Mouse (Mus musculus): Measurements from ENCODE around the gene Agpat4.

The Agpat4 gene

DNA sequence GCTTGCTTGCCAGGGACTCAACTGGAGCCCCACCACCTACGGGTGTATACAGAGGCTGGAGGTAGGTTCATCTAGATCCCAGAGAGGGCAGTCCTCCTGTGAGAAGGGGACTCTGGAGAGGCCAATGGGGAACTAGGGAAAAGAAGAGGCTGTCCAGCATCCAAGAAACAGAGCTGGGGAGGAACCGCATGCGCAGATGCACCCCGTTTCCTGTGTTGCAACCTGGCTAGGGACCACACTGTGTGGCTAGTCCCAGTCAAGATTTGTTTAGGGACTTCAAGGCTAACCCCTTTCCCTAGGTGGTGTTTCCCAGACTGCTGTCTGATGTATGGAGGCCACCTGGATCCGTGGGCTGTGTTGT is 41.5 kb downstream of the Agpat4 start:
- in situ Hi-C loops (cut with MseI, MboI), result no loop called here

DNA sequence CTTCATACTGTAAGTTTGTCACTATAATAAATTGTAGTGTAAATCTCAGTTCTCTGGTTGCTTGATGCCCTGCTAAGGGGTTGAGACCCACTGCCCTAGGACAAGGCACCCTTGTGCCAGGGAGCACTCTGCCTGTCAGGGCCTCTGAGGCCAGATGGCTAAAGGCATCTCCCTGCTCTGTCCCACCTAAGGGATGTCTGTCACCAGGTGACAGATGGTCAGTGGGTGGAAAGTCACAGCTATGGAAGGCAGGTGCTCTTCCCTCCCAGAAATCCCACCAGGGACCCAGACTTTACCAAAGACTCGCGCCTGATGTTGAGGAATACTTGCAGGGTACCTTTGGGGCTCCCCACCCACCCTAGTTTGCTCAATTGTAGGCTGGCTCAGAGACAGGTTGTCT is 42.0 kb downstream of the Agpat4 start:
- in situ Hi-C loops (cut with MseI, MboI), result no loop called here

DNA sequence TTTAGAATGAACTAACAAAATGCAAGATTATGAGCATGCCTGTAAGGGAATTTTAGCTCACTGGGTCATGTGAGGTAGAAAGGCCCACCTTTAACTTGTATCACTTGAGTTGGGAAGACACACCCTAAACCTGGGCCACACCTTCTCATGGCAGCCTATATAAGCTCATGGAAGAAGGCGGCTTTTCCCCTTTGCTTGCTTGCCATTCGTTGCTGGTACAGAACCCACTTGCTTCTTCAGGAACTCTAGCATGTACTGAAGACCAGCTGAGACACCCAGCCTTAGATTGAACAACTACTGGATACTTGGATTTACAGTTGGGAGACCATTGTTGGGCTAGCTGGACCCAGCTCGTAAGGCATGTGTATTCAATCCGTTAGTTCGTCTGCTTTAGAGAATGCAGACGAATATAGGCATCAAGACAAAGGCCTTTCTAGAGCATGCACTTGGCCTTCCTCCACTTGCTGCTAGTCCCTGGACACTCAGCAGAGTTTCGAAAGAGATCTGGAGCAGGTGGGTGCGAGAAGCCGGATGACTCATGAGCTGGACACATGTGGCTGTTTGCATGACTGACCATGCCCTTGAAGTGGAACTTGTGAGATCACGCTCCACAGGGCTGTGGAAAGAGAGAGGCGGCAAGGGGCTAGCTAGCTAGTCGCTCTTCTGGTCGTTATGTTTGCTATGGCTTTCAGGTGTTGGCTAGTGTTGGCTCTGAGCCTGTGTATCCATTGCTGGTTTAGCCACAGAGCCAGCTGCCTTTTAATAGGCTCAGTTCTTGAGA is 42.7 kb downstream of the Agpat4 start:
- in situ Hi-C loops (cut with MseI, MboI), result no loop called here

DNA sequence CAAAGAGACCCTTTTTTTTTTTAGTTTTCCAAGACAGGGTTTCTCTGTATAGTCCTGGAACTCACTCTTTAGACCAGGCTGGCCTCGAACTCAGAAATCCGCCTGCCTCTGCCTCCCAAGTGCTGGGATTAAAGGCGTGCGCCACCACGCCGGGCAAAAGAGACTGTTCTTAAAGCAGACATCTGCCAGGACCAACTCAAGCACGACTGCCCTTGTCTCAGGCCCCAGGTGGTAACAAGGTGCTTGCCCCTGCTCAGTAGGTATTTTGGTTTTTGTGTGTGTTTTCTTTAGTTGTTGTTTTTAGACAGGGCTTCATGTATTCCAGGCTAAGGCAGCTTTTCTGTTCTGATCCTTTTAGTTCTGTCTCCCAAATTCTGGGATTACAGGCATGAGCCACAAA is 43.4 kb downstream of the Agpat4 start:
- in situ Hi-C loops (cut with MseI, MboI), result no loop called here

DNA sequence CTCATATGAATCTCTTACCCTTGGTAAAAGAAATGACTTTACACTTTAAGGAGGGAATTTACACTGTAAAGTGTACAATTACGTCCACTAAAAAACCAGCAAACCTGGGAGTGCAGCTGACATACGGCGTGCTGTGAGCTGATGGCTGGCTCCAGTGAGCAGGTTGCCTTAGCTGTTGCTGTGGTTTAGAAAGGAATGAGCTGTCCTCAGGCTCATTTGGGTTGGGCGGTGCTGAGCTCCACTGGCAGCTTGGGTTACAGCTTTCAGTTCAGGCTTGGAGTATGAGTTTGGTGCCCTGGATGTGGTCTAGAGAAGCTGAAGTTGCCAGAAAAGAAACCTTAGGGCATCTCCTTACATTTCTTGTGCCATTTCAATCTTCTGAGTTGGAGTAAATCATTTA is 44.3 kb downstream of the Agpat4 start:
- in situ Hi-C loops (cut with MseI, MboI), result no loop called here

DNA sequence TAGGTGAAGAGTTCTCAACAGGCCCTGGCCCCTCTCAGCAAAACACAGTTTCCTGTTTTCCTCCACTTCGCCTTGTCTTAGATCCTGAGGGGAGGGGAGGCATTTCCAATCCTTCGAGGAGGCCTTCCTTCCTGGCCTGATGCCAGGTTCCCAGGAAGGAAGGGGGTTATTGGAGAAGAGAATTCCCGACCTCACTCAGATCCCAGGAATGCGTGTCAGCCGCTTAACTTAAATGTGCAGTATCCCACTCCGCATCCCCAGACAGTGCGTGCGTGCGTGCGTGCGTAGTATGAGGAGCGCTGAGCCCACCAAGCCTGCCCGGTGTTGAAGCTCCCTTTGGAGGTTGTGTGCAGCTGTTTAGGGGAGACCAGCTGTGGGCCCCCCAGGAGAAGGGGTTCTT is 44.9 kb downstream of the Agpat4 start:
- in situ Hi-C loops (cut with MseI, MboI), result no loop called here

DNA sequence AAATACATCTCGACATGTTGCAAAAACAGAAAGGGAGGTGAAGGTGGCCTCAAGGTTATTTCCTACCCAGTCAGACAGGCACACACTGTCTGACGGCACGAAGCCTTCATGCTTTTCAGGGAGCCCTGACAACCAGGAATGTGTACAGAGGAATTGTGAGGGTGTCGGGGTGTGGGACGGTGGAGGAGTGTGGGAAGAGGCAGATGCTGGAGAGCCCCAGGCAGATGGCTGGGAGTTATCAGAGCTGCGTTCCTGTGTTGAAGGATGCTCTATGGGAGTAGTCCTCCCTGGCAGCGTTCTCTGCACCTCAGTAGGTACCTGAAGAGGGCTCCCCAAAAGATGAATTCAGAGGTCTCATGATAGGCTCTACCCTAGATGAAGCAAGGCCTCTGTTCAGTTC is 45.4 kb downstream of the Agpat4 start:
- in situ Hi-C loops (cut with MseI, MboI), result no loop called here

DNA sequence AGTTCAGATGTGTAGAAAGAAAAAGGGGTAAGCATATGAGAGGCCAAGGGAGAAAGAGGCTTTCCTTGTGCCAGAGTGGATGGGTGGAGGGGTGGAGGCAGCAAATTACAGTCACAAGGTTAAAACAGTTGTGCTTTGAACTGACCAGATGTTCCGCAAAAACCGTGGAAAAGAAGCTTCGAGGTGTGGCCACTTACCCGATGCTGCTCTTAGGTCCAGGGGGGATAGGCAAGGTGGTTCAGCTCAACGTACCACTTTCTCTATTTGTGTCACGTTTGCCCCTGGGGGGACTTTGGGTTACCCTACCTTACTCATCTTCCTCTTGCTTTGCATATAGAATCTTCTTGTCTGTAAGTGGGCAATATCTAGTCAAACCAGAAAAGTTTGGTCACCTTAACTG is 46.0 kb downstream of the Agpat4 start:
- in situ Hi-C loops (cut with MseI, MboI), result no loop called here

DNA sequence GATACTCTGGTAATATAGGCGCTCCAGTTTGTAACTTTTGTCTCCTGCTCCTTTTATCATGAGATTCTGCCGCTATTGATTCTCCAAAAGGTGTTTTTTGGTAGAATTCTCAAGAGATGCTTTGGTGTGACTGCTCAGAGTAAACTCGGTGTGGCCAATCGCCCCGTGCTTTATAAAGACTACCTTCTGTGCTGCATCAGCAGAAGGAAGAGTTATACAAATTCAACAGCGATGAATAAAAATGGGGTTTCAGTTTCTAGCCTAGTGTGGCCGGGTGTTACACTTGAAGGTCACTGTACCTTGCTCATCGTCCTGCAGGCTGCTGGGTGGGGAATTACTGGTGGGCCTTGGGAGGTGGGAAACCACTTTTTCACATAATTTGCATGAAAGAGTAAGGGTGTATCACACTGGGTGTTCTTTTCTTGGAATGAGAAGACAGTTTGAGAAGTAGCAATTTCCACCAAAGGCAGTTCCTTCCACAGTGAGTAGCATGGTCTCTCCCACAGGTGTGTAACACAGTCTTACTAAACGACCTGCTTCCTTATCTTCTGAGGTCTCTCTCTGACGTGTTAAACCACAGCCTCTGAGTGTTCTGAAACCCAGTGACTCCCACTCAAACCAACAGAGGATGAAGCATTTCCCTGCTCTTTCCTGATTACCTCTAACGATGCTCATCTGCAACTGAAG is 46.6 kb downstream of the Agpat4 start:
- in situ Hi-C loops (cut with MseI, MboI), result no loop called here

DNA sequence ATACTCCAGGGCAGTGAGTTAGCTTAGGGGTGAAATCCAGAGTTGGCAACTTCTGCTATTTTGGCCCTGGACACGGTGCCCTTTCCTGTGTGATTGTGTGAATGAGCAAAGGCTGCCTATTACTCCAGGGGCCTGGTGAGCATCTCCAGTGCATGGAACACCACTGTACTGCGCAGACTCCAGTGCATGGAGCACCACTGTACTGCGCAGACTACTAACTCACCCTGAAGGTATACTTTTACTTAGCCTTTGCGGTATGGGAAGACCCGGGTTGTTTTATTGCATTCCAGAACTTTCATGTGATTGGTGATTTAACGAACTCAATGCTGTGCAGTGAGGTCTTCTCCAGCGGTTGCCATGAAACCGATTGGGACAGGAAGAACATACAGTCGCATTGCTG is 47.2 kb downstream of the Agpat4 start:
- in situ Hi-C loops (cut with MseI, MboI), result no loop called here

DNA sequence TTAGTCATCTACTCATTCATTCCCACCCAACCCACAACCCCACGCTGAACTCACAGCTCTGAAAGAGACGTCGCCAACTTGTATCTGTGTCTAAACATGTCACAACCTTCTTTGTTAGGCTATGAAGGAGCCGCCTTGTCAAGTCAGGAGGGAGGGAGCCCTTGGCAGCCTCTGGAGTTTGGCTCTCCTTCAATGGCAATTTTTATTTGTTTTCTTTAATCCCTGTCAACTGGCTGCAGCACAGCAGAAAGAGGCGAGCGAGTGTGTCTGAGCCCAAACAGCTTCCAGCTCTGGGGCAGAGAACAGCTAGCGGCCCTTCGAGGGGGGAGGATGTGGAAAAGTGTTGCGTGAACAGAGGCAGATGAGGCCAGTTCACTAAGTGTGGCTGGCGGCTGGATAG is 50.0 kb downstream of the Agpat4 start:
- in situ Hi-C loops (cut with MseI, MboI), result no loop called here

DNA sequence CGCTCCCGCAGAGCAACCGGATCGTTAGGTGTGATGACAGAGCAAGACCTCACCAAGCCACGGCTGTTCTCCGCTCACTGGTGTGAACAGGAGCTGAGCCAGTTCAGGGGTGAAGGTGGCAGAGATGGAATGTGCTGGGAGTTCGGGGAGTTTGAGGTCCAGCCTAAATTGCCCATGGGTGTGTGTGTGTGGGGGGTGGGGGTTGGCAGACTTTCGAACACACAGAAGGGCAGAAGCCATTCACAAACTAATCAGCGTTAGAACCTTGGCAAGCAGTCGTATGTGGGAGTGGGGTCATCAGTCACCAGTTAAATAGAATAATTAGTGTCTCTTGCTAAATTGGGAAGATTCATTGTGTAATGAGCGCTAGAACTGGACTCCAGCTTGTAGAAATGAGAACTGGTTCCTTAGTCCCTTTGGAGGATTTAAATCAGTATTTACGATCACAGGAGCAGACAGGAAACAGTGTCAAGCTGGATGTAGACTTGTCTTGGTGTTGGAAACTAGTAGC is 50.9 kb downstream of the Agpat4 start:
- in situ Hi-C loops (cut with MseI, MboI), result no loop called here

DNA sequence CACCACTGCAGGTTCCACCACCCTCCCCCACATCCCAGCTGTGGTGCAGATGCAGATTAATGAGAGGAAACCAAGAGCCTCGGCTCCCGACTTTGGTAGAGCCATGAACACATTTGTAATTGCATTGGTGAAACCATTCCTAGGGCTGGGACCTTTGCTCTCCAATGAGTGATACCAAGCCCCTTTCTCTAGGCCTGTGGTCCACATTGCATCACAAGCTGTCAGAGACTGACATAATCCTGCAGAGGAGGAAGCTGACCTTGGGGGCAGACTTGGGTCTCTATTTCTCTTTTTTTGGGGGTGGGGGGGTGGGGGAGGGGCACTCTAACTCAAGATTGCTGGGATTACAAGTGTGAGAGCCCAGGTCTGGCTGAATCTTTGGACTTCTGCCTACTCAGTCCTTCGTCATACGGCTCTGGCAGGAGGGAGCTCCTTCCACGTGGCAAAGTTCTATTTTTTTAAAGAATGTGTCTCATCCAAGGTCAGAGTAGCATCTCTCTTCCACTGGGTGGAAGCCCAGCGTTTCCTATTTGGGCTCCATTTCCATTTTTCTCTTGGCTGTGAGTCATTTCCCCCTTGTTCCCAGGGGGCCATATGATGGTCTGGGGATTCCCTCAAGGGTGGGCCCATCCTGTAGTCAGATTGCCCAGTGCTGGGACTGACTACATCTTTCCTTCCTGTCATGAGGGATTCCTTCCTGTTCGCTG is 52.4 kb downstream of the Agpat4 start:
- in situ Hi-C loops (cut with MseI, MboI), result no loop called here

DNA sequence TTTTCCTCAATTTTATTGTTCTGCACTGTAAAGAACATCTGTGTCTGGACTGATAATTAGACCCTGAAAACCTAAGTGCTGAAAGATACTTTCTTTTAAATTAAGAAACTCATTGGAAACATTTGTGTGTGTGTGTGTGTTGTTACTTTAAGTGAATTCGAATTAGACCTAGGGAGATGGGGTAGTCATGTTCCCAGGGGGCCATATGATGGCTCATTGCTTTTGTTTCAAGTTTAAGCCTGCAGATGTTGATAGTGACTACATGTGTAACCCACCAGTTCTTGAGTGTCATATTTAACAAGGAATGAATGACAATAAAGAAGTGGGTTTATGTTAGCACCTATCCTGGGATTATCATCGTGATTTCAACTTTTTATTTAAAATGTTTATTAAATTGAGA is 53.2 kb downstream of the Agpat4 start:
- in situ Hi-C loops (cut with MseI, MboI), result no loop called here

DNA sequence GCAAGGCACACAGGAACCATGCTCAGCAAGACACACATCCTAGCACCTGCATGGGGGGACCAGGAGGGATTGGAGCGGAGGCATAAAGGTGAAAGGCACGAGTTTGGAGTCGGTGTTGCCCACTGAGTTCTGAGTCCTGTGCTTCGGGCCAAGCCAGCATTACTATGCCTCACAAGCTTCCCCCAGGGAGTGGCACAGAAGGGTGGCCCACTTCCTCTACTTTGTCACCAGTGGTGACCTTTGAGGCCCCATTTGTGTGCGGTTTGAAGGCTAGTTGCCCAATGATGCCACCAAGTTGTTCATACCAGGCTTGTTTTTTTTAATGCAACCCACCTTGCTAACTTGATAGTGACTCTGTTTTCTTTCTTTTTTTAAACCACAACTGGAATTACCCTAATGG is 55.7 kb downstream of the Agpat4 start:
- in situ Hi-C loops (cut with MseI, MboI), result no loop called here

DNA sequence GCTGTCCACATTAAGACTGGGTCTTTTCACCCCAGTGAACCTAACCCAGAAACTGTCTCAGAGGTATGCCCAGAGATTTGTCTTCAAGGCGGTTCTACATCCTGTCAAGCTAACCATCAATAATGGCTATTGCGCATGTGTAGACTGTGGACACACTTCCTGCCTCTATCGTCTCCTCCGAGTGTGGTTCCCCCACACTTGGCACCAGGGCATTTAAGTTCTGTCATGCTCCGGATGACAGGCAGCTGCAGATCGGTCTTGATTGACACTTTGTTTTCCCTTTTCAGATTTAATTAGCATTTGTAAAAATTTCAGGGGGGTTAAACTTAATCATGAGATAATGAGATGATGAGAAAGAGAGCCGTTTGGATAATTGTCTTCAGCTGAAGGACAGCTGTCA is 56.4 kb downstream of the Agpat4 start:
- in situ Hi-C loops (cut with MseI, MboI), result no loop called here

DNA sequence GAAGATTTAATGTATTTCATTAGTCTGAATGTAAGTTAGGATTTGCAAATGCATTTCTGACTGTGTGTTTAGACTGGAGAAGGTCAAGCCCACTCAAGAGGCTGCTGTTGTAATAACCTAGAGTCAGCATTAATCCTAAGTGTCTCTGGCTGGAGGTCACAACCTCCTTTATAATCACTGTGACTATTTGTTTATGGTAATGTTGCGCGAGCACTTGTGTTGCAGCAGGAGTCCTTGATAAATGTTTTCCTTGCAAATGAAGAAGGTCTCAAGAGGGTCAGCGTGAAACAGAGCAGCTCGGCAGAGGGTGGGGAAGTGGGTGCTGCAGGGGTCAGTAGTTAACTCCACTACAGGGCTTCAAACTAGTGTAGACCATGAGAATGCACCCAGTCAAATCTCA is 57.1 kb downstream of the Agpat4 start:
- in situ Hi-C loops (cut with MseI, MboI), result no loop called here

DNA sequence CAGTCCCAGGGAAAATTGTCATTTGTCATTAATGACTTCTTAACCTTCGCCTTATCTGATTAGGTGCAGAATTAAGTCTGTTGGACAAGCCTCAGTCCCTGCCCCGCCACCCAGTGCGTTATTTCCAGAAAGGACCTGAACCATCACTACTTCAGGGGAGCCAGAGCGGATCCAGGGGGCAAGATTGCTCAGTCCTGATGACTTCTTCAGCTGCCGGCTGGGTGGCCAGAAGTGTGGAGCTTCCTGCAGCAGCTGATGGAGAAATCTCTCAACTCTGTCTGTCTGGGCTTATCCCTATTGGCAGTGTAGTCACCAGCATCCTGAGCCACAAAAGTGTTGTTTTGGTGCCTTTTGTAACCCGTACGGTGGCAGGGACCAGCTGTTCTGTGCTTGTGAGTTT is 60.8 kb downstream of the Agpat4 start:
- in situ Hi-C loops (cut with MseI, MboI), result no loop called here

DNA sequence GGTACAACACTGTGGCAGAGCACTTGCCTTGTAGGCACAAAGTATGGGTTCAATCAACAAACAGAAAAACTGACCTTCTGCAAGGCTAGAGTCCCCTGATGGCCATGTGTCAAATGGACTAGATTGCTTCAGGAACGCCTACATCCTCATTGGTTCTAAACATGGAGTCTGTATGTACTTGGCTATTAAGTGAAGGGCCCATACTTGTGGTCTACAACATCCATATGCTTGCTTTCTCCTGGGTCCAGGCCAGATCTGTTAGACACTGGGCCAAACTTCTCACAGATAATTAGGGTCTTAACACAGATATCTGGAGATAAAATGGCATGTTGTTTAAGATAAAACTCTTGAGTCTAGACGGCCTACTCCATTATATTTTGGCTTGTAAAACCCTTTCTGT is 61.3 kb downstream of the Agpat4 start:
- in situ Hi-C loops (cut with MseI, MboI), result no loop called here

DNA sequence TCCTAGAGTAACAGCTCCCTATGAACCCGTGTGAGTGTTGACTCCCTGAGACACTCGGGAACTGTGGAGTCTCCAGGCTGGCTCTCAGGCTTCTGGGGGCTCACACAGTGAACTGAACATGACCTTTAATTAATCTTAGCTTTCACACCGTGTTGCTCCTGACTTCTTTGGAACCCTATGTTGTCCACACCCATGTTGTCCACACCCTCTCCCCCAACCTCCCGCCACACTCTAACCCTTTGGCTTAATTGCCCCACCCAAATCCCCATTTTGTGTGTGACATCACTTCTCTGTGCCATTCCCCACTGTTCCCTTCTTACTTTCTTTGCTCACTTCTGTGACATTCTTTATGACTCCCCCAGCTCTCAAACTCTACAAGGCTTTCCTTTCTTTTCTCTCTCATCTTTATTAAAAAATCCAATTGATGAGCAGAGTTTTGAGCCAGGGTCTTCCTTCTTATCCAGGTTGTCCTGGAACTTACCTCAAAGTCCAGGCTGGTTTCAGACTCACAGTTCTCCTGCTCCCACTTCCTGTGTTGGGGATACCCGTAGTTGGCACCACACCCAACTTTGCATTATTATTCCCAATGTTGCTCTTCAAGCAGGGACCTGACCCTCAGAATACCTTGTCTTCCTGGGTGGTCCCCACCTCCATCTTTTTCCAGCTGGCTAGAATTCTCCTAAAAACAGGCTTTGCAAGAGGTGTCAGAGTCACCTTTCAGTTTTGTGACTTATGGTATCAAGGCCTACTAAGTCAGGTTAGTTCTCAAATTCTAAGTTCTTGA is 64.4 kb downstream of the Agpat4 start:
- in situ Hi-C loops (cut with MseI, MboI), result no loop called here

DNA sequence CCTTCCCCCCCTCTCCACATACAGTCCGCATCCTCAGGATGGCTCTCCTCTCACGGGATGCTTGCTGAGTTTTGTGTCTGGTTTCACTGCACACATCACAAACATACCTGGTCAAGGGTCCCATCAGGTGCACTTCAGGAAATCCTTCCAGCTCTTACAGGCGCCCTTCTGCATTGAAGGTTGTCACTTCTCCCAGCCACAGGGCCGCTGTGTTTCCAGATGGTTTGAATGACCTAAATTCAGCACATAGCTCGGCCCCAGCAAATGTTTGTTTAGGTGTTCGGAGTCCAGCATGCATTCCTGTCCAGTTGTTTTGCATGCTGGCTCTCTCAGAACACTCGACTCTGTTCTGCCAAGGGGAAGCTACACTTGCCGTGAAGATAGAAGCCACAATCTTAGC is 65.8 kb downstream of the Agpat4 start:
- in situ Hi-C loops (cut with MseI, MboI), result no loop called here

DNA sequence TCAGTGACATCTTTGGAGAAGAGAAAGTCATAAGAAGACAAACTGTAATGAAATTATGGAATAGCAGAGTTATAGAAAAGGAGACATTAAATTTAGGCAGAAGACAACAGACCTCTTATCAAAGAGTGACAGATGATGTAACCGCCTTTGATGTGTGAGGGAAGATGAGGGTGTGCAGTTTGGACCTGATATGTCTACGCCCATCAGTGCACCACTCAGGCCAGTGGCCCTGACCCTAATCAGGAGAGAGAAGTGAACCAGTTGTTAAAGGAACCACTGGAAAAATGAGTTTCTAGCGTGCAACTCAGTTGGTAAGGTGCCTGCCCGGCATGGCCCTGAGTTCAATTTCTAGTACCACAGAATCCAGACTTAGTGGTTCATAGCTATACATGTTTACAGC is 67.4 kb downstream of the Agpat4 start:
- in situ Hi-C loops (cut with MseI, MboI), result no loop called here
